Mouse (Mus musculus) small intestine, adult 2 months (tissue): Measurements from ENCODE around the gene Phc3.

Experiments
- CTCF ChIP-seq: fragments of 200-500 bp; IDR thresholded peaks from 2 replicates; pipeline ENCODE4 v1.5.1; 2012; ENCODE audit warnings: low read depth, mild to moderate bottlenecking, control low read depth, inconsistent platforms, low read length, moderate library complexity, mixed read lengths; ENCODE audit not compliant: insufficient replicate concordance, insufficient read length; ENCODE audit errors: extremely low read depth
- POLR2A ChIP-seq: fragments of 200-500 bp; IDR thresholded peaks from 2 replicates; pipeline ENCODE4 v1.6.1; 2012; ENCODE audit warnings: low read depth, mild to moderate bottlenecking, control low read depth, inconsistent platforms, low read length, moderate library complexity

- TF ChIP-seq CTCF (no peak), POLR2A (no peak)
These were observed 48.4 kb upstream of the Phc3 start for GRCm38 (mm10) chr3:31017652-31018051.
